Mouse (Mus musculus) testis, postnatal 14 days (tissue): ENCODE data around the gene Mrm2.
"Not testable (repeated sequence)": the region's sequence is repeated elsewhere in the genome, so short reads cannot be mapped to it uniquely, and the experiment has no call there.

Source experiments
- DNase-seq: peaks from one replicate; pipeline ENCODE4 v3.0.0; 2021; ENCODE audit warnings: low spot score

Mrm2 gene

GRCm38 (mm10) chr5:140331615-140332512 is at the start of gene Mrm2:
TSS of gene Mrm2 (minus strand) at chr5:140331898.
- peak; percentile 79 for DNase-seq

DNA sequence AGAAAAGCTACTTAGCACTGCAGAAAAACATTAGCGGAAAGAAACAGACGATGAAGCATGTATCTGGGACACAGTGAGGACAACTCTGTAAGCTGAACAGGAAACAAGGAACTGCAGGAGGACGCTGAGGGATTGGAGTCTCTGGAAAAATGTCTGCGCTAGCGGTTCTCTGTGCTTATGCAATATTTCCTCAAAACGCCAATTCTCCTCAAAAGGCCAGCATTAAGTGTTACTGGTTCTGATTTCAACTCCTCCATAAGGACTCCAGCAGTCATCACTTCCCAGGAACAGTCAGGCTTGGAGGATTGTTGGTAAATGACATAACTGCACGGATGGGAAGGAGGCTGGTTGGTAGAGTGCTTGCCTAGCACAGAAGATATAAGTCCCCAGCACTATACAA is 49.5 kb upstream of the Mrm2 start:
- no peak for DNase-seq

- no peak for DNase-seq
Measured at GRCm38 (mm10) chr5:140379299-140379698, 47.6 kb upstream of the Mrm2 start.

GRCm38 (mm10) chr5:140378121-140378853 is 46.6 kb upstream of the Mrm2 start:
- no peak for DNase-seq

DNA sequence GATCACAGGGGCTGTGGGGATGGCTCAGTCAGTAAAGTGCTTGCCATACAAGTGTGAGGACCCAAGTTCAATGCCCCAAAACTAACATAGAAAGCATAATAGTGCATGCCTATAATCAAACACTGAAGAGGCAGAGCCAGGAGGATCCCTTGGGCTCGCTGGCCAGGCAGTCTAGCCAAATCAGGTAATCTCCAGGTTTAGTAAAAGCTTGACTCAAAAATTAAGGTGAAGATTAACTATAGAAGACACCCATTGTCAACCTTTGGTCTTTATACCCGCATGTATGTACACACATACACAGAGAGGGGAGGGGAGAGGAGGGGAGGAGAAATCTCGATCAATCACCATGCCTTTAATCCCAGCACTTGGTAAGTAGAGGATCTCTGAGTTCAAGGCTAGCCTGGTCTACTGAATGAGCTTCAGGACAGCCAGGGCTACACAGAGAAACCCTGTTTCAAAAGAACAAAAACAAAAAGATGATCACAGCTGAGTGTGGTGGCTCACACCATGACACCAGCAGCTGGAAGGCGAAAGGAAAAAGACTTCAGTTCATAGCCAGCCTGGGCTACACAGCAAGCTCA is 43.6 kb upstream of the Mrm2 start:
- no peak for DNase-seq

GRCm38 (mm10) chr5:140374226-140374625 is 42.5 kb upstream of the Mrm2 start:
- DNase-seq = no peak

DNA sequence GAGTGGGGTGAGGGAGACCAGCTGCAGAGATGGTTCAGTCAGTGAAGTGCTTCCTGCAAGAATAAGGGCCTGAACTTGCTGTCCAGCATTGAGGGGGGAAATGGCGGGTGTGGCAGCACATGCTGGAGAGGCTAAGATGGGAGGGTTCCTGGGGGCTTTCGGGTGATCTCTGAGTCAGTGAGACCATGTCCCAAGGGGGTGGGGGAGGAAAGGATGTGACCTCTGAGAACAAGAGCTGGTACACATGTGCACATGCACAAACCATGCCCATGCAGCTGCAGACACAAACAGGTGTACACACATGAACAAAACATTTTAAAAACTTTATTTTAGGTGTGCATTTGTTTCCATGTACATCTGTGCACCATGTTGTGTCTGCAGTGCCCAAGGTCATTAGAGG is 42.0 kb upstream of the Mrm2 start:
- no peak for DNase-seq

GRCm38 (mm10) chr5:140371671-140372070 is 40.0 kb upstream of the Mrm2 start:
- DNase-seq = no peak

DNA sequence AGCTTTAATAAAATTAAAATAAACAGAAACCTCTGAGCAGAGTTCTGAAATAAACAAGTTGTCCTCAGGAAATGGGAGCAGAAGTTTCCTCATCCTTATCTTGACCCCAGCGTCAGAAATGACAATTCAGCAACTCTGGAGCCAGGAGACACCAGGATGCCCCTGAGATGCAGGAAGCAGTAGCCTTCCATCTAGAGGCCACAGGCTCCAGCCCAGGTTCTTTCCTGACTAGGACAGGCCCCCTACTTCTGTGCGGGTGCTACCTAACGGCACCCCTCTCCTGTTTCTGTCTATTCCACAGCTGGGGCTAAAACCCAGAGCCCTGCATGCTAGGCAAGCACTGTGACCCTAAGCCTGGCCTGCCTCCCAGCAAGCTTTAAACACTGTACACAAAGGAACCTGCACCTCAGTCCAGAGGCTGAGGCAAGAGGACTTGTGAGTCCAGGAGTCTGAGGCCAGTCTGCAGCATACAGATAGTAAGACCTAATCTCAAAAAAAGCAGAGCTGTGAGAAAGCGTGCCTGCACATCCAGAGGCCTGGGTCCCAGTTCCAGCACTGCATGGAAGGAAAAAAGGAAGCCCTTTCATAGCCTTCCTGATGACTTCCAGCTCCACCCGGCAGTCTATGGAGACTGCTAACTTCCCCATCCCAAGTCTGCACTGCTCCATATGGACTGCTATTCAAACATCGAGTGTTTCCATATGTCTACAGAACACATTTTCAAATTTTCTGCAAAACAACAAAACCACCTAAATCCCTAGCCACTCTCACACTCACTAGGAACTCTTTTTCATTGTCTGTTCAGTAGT is 39.0 kb upstream of the Mrm2 start:
- no peak for DNase-seq

DNA sequence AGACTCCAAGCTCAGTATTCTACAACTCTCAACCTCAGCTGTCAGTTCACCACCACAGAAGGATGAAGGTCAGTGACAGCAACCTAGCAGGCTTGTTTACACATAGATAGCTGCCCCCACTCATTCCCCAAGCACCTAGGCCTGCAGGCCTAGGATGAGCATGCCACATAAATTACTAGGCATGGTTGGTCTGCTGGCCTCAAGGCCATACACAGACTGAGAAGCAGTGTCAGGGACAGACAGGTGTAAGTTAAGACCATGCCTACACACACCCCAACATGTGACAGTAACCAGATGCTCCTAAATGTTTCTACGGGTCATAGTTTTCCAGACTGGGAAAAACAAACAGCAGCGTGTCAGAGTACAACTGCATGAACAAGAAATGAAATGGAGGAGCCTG is 37.8 kb upstream of the Mrm2 start:
- DNase-seq = no peak

DNA sequence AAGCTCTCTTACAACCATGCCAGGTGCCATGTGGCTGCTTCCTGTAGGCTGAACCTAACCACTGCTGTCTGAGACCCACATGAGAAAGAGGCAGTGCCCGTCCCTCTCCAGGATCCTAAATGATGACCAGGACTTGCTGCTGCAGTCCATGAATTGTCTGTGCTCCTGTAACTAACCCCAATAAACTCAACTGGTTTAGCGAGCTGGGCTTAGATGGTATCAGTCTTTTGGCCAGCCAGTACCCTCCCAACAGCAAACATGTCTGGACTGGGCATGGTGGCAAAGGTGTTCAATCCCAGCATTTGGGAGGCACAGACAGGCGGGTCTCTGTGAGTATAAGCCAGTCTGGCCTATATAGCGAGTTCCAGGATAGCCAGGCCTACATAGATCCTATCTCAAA is 37.2 kb upstream of the Mrm2 start:
- DNase-seq = no peak

- DNase-seq = not testable (repeated sequence)
Measured at GRCm38 (mm10) chr5:140368126-140368525, 36.4 kb upstream of the Mrm2 start.

- no peak for DNase-seq
Measured at GRCm38 (mm10) chr5:140364415-140364814, 32.7 kb upstream of the Mrm2 start.

DNA sequence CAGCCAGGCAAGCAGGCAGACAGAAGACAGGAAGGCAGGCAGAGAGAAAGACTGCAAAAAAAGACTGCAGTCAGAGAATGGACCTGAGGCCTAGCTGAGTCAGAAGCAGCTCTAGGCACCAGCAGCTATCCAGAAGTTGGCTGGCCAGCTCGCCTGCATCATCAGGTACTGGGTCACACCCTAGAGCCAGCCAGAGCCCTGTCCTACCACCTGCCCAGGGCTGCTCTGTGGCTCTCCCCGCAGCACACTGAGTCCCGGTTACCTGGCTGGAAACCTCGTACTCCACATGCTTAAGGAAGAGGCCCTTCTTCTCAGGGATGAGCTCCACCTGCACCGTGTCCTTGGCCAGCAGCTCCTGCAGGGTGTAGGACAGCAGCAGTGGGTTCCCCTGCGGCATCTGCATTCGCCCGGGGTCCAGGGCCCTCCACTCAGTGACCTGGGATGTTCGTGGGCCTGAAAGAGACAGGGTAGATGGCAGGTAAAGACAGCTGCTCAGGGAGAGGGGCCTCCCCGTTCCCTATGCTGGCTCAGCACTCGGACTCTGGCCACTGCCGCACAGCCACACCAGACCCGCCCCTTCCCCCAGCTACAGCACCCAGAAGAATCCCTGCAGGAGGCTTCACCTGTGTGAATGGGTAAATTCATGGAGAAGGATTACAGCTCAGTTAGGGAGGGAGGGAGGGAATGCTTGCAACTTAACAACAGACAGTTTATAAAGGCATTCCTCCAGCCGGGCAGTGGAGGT is 28.4 kb upstream of the Mrm2 start:
- no peak for DNase-seq

DNA sequence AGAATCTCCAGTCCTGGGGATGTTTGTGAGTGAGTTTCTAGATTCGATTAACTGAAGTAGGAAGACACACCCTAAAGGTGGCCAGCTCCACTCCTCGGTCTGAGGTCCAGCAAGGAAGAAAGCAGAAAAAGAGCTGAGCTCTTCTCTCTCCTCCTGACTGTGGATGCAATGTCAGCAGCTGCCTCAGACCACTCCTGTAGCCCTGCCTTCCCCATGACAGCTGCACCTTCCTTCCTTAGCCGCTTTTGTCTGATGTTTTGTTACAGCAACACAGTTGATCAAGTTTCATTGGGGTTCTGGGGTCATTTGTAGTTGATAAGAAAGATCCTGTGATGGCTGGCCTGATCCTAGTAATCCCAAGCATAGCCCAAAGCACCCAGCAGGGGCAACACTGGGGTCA is 25.8 kb upstream of the Mrm2 start:
- no peak for DNase-seq

DNA sequence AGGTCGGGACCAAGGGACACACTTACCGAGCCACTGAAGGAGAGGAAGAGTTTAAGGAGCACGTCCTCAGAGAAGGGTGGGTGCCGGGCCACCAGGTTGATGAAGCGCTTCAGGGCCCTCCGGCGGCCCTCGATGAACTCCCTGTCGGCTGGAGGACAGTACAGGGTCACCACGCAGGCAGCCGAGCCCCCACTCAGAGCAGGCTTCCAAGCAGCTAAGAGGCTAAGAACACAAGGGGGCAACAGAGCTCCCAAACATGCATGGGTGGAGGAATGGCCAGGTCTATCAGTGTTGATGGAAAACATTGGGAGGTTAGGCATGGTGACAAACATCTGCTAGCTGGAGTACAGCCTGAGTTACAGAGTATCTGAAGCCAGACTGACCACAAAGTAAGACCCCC is 24.2 kb upstream of the Mrm2 start:
- DNase-seq = no peak

- DNase-seq = no peak
Measured at GRCm38 (mm10) chr5:140352352-140352751, 20.7 kb upstream of the Mrm2 start.

DNA sequence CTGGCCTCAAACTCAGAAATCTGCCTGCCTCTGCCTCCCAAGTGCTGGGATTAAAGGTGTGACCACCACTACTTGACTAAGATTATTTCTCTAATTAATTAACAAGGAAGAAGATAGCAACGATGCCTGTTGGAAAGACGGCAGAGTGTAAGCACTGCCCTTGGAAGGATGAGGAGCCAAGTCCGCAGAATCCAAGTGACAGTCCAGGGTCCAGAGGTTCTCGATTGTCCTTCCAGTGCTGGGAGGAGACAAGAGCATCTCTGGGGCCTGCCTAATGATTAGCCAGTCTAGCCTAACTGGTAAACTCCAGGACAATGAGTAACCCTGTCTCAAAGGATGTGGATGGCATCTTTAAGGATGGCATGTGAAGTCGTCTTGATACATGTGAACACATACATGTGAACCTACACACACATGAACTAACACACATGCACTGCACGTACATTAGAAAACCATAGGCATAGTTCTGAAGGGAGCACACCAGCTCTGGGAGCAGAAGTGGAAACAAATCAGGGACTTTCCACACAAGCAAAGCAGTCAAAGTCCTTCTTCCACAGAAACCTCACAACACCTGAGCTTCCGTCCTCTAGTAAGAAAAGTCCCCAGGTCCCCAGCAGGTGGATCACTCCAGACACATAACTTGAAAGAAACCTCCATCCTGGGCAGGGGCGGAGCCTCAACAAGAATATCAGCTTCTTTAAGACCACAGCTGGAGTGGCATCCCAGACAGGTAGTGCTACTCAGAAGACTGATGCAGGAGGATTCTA is 19.2 kb upstream of the Mrm2 start:
- no peak for DNase-seq

DNA sequence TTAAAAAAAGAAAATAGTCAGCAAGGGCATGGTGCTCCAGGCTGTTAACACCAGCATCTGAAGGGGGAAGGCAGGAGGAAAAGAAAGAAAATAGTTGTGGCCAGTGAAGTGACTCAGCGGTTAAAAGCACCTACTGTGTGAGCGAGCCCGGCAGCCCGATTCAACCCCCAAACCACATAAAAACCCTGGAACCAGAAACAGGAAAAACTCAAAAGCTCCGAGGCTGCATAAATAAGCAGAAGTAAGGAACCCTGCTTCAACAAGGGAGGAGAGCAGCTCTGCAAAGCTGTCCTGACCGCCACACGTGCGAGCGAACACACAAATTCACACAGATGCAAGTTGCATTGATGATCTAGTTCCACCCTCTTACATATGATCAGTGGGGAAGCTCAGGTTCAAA is 18.2 kb upstream of the Mrm2 start:
- DNase-seq = no peak

GRCm38 (mm10) chr5:140346050-140346449 is 14.4 kb upstream of the Mrm2 start:
- no peak for DNase-seq

DNA sequence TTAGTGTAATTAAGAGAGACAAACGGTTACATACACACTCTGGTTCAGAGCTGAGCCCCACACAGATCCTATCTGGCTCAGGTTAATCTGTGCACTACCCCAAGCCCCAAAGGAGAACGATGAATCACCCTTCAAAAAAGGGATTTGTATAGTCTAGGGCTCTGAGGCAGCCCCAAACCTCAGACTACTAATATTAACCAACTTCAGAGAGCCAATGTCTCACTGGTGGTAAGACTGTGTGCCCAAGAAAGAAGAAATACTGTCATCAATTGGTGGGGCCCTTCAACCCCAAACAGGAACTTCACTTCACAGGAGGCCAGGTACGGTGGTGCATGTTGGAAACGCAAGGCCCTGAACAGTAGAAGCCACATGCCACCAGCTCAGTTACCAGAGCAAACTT is 13.5 kb upstream of the Mrm2 start:
- no peak for DNase-seq
